Mouse (Mus musculus) embryonic facial prominence, embryonic 15.5 days (tissue): Measurements from ENCODE around the gene Pemt. TPM values are rescaled to one million over a fixed set of nuclear protein-coding genes. Genes with fewer than 3 reads are reported as not detected.
A peak's percentile ranks its signal among the peaks of the same experiment; 100 is the strongest.

ENCODE experiments used
- ATAC-seq: fragments of 200-750 bp; cut with Nextera tagmentation; 2 replicates; pipeline ENCODE4 v1.8.0; 2017; ENCODE audit warnings: low read depth, moderate TSS enrichment; ENCODE audit not compliant: insufficient number of reproducible peaks, low FRiP score, low TSS enrichment
- H3K27ac ChIP-seq: fragments of 300-500 bp; sonication (generic); replicated peaks from 2 replicates; pipeline ENCODE4 v1.5.1; 2015; ENCODE audit warnings: mild to moderate bottlenecking, inconsistent platforms
- H3K27me3 ChIP-seq: fragments of 300-500 bp; sonication (generic); 2 replicates; pipeline ENCODE4 v1.6.1; 2015; ENCODE audit warnings: inconsistent platforms
- H3K36me3 ChIP-seq: fragments of 300-500 bp; sonication (generic); 2 replicates; pipeline ENCODE4 v1.6.1; 2015; ENCODE audit warnings: mild to moderate bottlenecking, inconsistent platforms
- H3K4me1 ChIP-seq: fragments of 300-500 bp; sonication (generic); 2 replicates; pipeline ENCODE4 v1.6.1; 2015; ENCODE audit warnings: inconsistent platforms
- H3K4me2 ChIP-seq: fragments of 300-500 bp; sonication (generic); replicated peaks from 2 replicates; pipeline ENCODE4 v1.6.1; 2015; ENCODE audit warnings: mild to moderate bottlenecking, inconsistent platforms
- H3K4me3 ChIP-seq: fragments of 300-500 bp; sonication (generic); replicated peaks from 2 replicates; pipeline ENCODE4 v1.5.1; 2015; ENCODE audit warnings: mild to moderate bottlenecking, inconsistent platforms
- H3K9ac ChIP-seq: fragments of 300-500 bp; sonication (generic); 2 replicates; pipeline ENCODE4 v1.6.1; 2015; ENCODE audit warnings: inconsistent platforms
- H3K9me3 ChIP-seq: fragments of 300-500 bp; sonication (generic); replicated peaks from 2 replicates; pipeline ENCODE4 v1.6.1; 2016; ENCODE audit warnings: inconsistent platforms
- WGBS: fragments of 180-500 bp; shearing (Covaris S2); methylation state at CpG from one replicate; pipeline ENCODE4 v1.1.7; 2015; 5-methylcytosine and 5-hydroxymethylcytosine counted together
- polyA plus RNA-seq: library from polyadenylated mRNA; unstranded; fragments of >200 nt; fragmentation: Nextera tagmentation; extraction: Ambion mirVana; gene quantifications from 2 replicates; pipeline ENCODE4 v1.2.1, GENCODE M21; 2015

Gene Pemt
- polyA plus RNA-seq, 1 experiment from 2014 or later = 5.9 TPM

DNA sequence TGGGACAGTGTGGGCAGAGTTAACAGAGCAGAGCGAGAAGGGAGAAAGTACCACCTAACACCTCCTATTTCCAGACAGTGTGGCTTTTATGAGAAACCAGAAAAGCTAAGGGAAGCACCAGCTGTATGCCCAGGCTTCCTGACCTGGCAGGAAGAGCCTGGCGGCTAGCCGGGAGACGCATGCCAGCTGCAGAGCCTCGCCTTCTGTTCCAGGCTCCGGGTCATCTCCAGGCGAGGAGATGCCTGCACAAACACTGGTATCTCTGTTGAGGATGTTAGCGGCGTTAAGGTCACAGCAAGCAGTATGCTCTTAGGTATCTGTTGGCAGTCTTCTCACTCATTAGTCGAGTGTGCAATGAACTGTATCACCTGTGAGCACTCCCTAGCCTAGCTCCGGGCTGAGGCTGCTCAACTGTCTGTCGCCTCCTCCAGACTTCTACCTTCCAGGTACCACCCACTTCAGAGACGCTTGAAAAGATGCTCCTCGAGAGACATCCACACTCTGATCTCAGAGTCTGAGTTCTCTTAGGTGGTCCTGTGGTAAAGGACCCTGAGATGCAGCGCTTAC, 27.7 kb upstream of the Pemt start:
- no peaks in the 10 kb centered on the region for H3K36me3 ChIP-seq
- H3K27ac ChIP-seq = no peak overlapping the region
- H3K9ac ChIP-seq = no peak overlapping the region
- H3K4me3 ChIP-seq = no peak overlapping the region
- H3K4me2 ChIP-seq = no peak overlapping the region
- H3K4me1 ChIP-seq = no peaks in the 10 kb centered on the region
- no peaks in the 10 kb centered on the region for H3K9me3 ChIP-seq
- 69% methylated on average over 15 of the region's 15 CpGs for WGBS
- no peaks in the 10 kb centered on the region for H3K27me3 ChIP-seq
- no peak for ATAC-seq

- H3K4me1 ChIP-seq = no peaks in the 10 kb centered on the region
- no peak overlapping the region for H3K27ac ChIP-seq
- no peak overlapping the region for H3K4me2 ChIP-seq
- no peaks in the 10 kb centered on the region for H3K27me3 ChIP-seq
- H3K9me3 ChIP-seq = no peaks in the 10 kb centered on the region
- H3K4me3 ChIP-seq = no peak overlapping the region
- no peak for ATAC-seq
- H3K36me3 ChIP-seq = no peaks in the 10 kb centered on the region
- no peak overlapping the region for H3K9ac ChIP-seq
Measured at GRCm38 (mm10) chr11:60073121-60073520, 26.8 kb upstream of the Pemt start.

- H3K36me3 ChIP-seq = no peaks in the 10 kb centered on the region
- H3K9me3 ChIP-seq = no peaks in the 10 kb centered on the region
- no peak for ATAC-seq
- no peaks in the 10 kb centered on the region for H3K4me1 ChIP-seq
- no peak overlapping the region for H3K9ac ChIP-seq
- no peak overlapping the region for H3K4me2 ChIP-seq
- WGBS = 79% methylated on average over 6 of the region's 6 CpGs
- H3K27ac ChIP-seq = no peak overlapping the region
- no peaks in the 10 kb centered on the region for H3K27me3 ChIP-seq
- no peak overlapping the region for H3K4me3 ChIP-seq
Measured at GRCm38 (mm10) chr11:60071221-60071620, 24.9 kb upstream of the Pemt start.

- H3K27me3 ChIP-seq = no peaks in the 10 kb centered on the region
- WGBS = 32% methylated on average over 8 of the region's 8 CpGs
- H3K9ac ChIP-seq = no peak overlapping the region
- H3K36me3 ChIP-seq = no peaks in the 10 kb centered on the region
- ATAC-seq = no peak
- no peaks in the 10 kb centered on the region for H3K4me1 ChIP-seq
- no peaks in the 10 kb centered on the region for H3K9me3 ChIP-seq
- H3K4me3 ChIP-seq = no peak overlapping the region
- no peak overlapping the region for H3K27ac ChIP-seq
- H3K4me2 ChIP-seq = no peak overlapping the region
Measured at GRCm38 (mm10) chr11:60070599-60070998, 24.3 kb upstream of the Pemt start.

DNA sequence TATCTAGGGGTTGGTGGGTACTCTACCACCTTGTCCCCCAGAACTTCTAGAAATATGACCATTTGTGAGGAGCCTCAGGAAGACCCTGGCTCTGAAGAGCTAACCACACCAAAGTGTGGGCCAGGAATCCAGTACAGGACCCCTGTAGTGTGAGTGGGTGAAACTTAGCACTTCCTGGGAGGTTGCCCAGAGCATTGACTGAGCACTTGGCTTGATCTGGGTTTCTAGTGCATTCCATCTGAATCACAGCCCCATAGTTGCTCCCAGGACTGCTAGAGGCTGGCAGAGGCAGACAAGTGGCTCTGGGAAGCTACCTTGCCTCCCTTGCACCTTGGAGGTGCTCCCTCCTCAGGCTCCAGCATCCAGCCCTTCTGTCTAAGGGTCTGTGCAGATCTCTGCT, 22.3 kb upstream of the Pemt start:
- no peak for ATAC-seq
- Histone ChIP-seq H3K27me3 (no peaks in the 10 kb centered on the region), H3K4me2 (no peak overlapping the region), H3K27ac (no peak overlapping the region), H3K4me3 (no peak overlapping the region), H3K9ac (no peak overlapping the region), H3K4me1 (no peaks in the 10 kb centered on the region), H3K9me3 (no peaks in the 10 kb centered on the region), H3K36me3 (no peaks in the 10 kb centered on the region)

GRCm38 (mm10) chr11:60067646-60068045, 21.4 kb upstream of the Pemt start:
- H3K4me2 ChIP-seq = no peak overlapping the region
- no peak for ATAC-seq
- H3K9ac ChIP-seq = no peak overlapping the region
- H3K4me3 ChIP-seq = no peak overlapping the region
- no peaks in the 10 kb centered on the region for H3K27me3 ChIP-seq
- H3K4me1 ChIP-seq = no peaks in the 10 kb centered on the region
- no peaks in the 10 kb centered on the region for H3K36me3 ChIP-seq
- no peaks in the 10 kb centered on the region for H3K9me3 ChIP-seq
- WGBS = 84% methylated on average over 4 of the region's 4 CpGs
- H3K27ac ChIP-seq = no peak overlapping the region

- H3K36me3 ChIP-seq = no peaks in the 10 kb centered on the region
- no peak for ATAC-seq
- no peak overlapping the region for H3K4me3 ChIP-seq
- no peak overlapping the region for H3K4me2 ChIP-seq
- H3K27ac ChIP-seq = no peak overlapping the region
- WGBS = 19% methylated on average over 1 of the region's 1 CpGs
- H3K4me1 ChIP-seq = no peaks in the 10 kb centered on the region
- no peak overlapping the region for H3K9ac ChIP-seq
- no peaks in the 10 kb centered on the region for H3K9me3 ChIP-seq
- H3K27me3 ChIP-seq = no peaks in the 10 kb centered on the region
Measured at GRCm38 (mm10) chr11:60065267-60065666, 19.0 kb upstream of the Pemt start.

DNA sequence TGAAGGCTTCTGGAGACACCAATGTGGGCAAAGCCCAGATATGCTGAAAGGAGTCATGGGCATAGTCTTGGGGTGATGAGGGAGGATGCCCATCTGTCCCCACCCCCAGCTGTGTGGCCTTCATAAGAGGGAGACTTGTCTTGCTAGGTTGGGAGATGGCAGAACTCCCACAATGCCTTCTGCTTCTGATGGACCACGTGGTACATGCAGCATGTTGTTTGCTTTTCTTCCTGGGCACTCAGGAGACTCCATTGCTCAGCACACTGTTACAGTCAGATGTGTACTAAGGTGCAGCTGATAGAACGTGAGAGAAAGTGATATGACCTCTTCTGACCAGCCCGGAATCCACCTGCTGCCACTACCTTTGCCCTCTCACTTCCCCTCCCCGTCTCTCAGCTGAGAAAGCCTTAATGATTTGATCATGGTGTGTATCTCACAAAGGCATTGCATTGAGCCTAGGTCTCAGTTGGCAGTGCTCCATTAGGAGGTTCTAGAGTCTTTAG, 15.3 kb upstream of the Pemt start:
- 75% methylated on average over 4 of the region's 4 CpGs for WGBS
- peaks cover 5% of the 10 kb centered on the region; the same call in 1 of the 2 replicates for H3K4me1 ChIP-seq
- ATAC-seq = no peak
- no peaks in the 10 kb centered on the region for H3K36me3 ChIP-seq
- H3K4me2 ChIP-seq = no peak overlapping the region
- H3K27me3 ChIP-seq = no peaks in the 10 kb centered on the region
- no peak overlapping the region for H3K9ac ChIP-seq
- no peak overlapping the region for H3K4me3 ChIP-seq
- no peak overlapping the region for H3K27ac ChIP-seq
- no peaks in the 10 kb centered on the region for H3K9me3 ChIP-seq

- H3K27ac ChIP-seq = no peak overlapping the region
- H3K4me1 ChIP-seq = peaks cover 5% of the 10 kb centered on the region; the same call in 1 of the 2 replicates
- H3K4me2 ChIP-seq = no peak overlapping the region
- H3K4me3 ChIP-seq = no peak overlapping the region
- H3K9me3 ChIP-seq = no peaks in the 10 kb centered on the region
- no peaks in the 10 kb centered on the region for H3K27me3 ChIP-seq
- H3K9ac ChIP-seq = no peak overlapping the region
- no peak for ATAC-seq
- WGBS = 91% methylated on average over 2 of the region's 2 CpGs
- no peaks in the 10 kb centered on the region for H3K36me3 ChIP-seq
Measured at GRCm38 (mm10) chr11:60060026-60060425, 13.7 kb upstream of the Pemt start.

DNA sequence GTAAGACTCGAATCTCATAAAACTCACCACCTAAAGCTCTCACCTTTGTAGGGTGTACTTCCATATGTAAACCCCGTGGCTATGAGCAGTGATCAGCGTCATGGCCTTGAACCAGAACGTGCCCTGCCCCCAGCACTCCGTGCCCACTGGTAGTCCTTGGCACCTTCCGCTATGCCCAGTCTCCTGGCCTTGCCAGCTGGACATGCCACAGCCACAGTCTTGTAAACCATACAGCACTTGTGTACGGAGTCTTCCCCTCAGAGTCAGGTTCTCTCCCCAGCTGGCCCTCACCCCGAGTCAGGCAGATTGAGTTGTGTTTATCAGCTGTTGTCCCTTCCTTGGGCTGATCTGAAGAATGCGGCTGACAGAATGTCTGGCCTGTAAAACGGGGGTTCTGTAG, 12.2 kb upstream of the Pemt start:
- WGBS = 74% methylated on average over 10 of the region's 10 CpGs
- Histone ChIP-seq H3K36me3 (no peaks in the 10 kb centered on the region), H3K4me1 (peaks cover 5% of the 10 kb centered on the region; the same call in 1 of the 2 replicates), H3K4me3 (no peak overlapping the region), H3K27me3 (no peaks in the 10 kb centered on the region), H3K4me2 (no peak overlapping the region), H3K9me3 (no peaks in the 10 kb centered on the region), H3K9ac (no peak overlapping the region), H3K27ac (0 out of 2 replicates have a peak overlapping the region, but pooled peaks have one; percentile 34)
- ATAC-seq = no peak; the same call in 1 of the 2 replicates

GRCm38 (mm10) chr11:60057987-60058386, 11.7 kb upstream of the Pemt start:
- peak; percentile 78; the same call in 1 of the 2 replicates for ATAC-seq
- H3K27ac ChIP-seq = 0 out of 2 replicates have a peak overlapping the region, but pooled peaks have one; percentile 34

DNA sequence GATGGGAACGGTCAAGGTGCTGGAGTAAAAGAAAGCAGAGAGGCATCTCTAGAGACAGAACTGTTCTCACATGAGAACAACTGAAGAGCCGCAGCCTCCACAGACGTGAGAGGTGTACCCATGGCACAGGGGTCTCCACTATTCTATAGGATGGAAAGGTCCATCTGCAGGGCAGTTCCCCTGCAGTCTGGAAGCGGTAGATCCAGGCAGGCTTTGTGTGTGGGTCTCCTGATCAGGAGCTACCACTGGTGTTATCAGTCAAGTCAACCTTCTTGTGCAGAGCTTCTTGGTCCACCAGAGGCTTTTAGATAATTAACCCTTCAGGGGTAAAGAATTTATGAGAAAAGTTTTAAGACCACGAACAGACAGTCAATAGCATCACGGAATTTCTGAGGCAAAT, 10.2 kb upstream of the Pemt start:
- no peak overlapping the region for H3K4me3 ChIP-seq
- no peaks in the 10 kb centered on the region for H3K27me3 ChIP-seq
- peaks cover 5% of the 10 kb centered on the region; the same call in 1 of the 2 replicates for H3K4me1 ChIP-seq
- 79% methylated on average over 6 of the region's 6 CpGs for WGBS
- H3K4me2 ChIP-seq = no peak overlapping the region
- no peak overlapping the region for H3K27ac ChIP-seq
- H3K9me3 ChIP-seq = no peaks in the 10 kb centered on the region
- no peaks in the 10 kb centered on the region for H3K36me3 ChIP-seq
- no peak overlapping the region for H3K9ac ChIP-seq
- ATAC-seq = no peak

More at GRCm38 (mm10) chr11:60057987-60058386, 11.7 kb upstream of the Pemt start:
- H3K4me3 ChIP-seq = no peak overlapping the region
- H3K4me1 ChIP-seq = peaks cover 5% of the 10 kb centered on the region; the same call in 1 of the 2 replicates
- no peaks in the 10 kb centered on the region for H3K9me3 ChIP-seq
- no peaks in the 10 kb centered on the region for H3K27me3 ChIP-seq
- H3K36me3 ChIP-seq = no peaks in the 10 kb centered on the region
- no peak overlapping the region for H3K4me2 ChIP-seq
- 40% methylated on average over 2 of the region's 2 CpGs for WGBS
- no peak overlapping the region for H3K9ac ChIP-seq
